Mouse (Mus musculus) erythroblast, embryonic 14.5 days (primary cell): ENCODE measurements around the gene Stx5a. TPM values are rescaled to one million over a fixed set of nuclear protein-coding genes. Genes with fewer than 3 reads are reported as not detected.

Source experiments
- H3K27me3 ChIP-seq: 2 replicates; pipeline ENCODE4 v1.6.1; 2012; ENCODE audit warnings: inconsistent platforms; ENCODE audit not compliant: control insufficient read depth
- H3K36me3 ChIP-seq: 2 replicates; pipeline ENCODE4 v1.6.1; 2012; ENCODE audit warnings: mild to moderate bottlenecking, inconsistent platforms; ENCODE audit not compliant: control insufficient read depth
- H3K4me1 ChIP-seq: 2 replicates; pipeline ENCODE4 v1.6.1; 2012; ENCODE audit warnings: inconsistent platforms; ENCODE audit not compliant: control insufficient read depth
- H3K4me3 ChIP-seq: replicated peaks from 2 replicates; pipeline ENCODE3; 2012; ENCODE audit warnings: moderate library complexity, mild to moderate bottlenecking, inconsistent platforms
- H3K9me3 ChIP-seq: 2 replicates; pipeline ENCODE4 v1.6.1; 2012; ENCODE audit warnings: low read length, inconsistent platforms, mixed read lengths; ENCODE audit not compliant: control insufficient read depth
- GATA1 ChIP-seq: IDR thresholded peaks from 2 replicates; pipeline ENCODE4 v1.6.1; 2012; ENCODE audit warnings: low read length, inconsistent platforms, mixed read lengths
- TAL1 ChIP-seq: IDR thresholded peaks from 3 replicates; pipeline ENCODE4 v1.6.1; 2012; ENCODE audit warnings: low read length, inconsistent platforms, mixed read lengths
- polyA plus RNA-seq: library from polyadenylated mRNA; stranded (reverse); fragments of >175 nt; gene quantifications from 2 replicates; pipeline ENCODE4 v1.2.3, GENCODE M21; 2012

The Stx5a gene
- polyA plus RNA-seq, 1 experiment, result 3.6 TPM

DNA sequence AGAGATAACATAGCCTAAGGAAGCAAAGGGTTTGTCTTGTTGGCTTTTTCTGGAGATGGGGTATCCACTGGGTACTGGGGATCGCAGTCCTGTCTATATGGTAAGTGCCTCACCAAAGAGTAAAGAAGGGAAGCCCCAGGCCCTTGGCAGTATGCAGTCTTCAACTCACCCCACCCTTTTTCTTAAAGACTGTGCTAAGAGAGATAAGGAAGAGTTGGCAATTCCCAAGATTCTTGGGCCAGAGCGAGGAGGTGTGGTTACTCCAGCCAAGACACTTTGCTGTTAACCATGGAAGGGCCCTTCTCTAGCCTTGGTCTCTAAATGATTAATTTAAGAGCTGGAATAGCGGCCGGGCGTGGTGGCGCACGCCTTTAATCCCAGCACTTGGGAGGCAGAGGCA, 34.3 kb upstream of the Stx5a start:
- Histone ChIP-seq H3K9me3 (no peaks in the 10 kb centered on the region), H3K27me3 (no peaks in the 10 kb centered on the region), H3K4me3 (no peak overlapping the region), H3K4me1 (peaks cover 60% of the 10 kb centered on the region), H3K36me3 (peaks cover 72% of the 10 kb centered on the region)
- TF ChIP-seq GATA1, result no peak
- no peak for TF ChIP-seq TAL1

DNA sequence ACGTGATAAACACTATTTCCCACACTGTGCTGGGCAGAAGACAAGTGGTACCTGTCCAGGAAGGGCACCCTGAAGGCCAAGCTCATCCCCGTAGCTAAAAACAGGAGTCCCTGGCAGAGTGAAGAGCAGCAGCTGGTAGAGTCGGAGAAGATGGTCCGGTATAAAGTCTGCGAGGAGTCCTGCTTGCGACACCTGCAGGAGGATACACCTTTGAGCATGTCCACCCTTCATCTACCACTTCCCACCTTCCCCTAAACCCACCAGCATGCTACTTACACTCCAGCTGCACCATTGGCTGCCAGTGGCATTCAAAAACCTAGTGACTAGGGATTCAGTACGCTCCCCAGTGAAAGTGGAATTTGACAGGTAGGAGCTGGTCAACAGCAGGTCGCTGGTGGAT, 32.3 kb upstream of the Stx5a start:
- Histone ChIP-seq H3K27me3 (no peaks in the 10 kb centered on the region), H3K9me3 (no peaks in the 10 kb centered on the region), H3K36me3 (peaks cover 84% of the 10 kb centered on the region), H3K4me1 (peaks cover 63% of the 10 kb centered on the region), H3K4me3 (peak overlapping the region; percentile 91)
- TF ChIP-seq TAL1 (no peak), GATA1 (no peak)

DNA sequence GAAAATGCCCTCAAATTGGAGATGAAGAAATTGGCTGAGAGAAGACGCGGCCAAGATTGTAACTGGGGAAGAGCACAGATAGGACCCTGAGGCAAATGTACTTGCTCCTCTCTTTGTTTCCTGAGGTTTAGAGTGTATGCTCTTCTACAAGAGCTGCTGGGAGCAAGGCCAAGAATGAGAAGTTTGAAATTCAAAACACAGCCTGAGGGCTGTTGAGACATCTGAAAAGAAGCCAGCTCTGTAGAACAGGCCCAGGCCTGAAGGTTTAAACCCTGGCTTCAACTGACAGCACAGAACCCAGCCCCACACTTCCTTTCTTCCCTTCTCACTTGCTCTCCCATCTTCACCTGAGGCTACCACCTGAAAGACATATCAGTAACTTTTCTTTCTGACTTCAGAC, 31.2 kb upstream of the Stx5a start:
- Histone ChIP-seq H3K4me1 (peaks cover 75% of the 10 kb centered on the region), H3K27me3 (no peaks in the 10 kb centered on the region), H3K9me3 (no peaks in the 10 kb centered on the region), H3K4me3 (peak overlapping the region; percentile 91), H3K36me3 (peaks cover 79% of the 10 kb centered on the region)
- TF ChIP-seq TAL1 (no peak), GATA1 (no peak)

DNA sequence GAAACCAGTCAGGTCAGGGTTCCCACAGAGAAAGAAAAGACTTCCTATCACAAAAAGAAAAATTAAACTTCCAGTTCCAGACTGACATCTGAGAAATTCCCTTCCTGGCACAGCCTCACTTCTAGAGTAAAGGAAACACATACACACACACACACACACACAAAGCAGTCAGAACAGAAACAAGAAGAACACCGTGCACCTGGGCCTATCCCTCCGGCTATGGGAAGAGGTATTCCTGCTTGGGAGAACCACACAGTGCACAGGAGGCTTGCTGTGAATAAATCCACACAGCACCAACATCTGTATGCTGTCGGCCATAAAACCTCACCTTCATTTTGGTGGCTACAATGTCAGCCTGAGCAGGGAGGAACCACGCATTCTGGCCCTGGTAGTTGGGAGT, 29.7 kb upstream of the Stx5a start:
- Histone ChIP-seq H3K4me1 (peaks cover 82% of the 10 kb centered on the region), H3K36me3 (peaks cover 71% of the 10 kb centered on the region), H3K9me3 (no peaks in the 10 kb centered on the region), H3K27me3 (no peaks in the 10 kb centered on the region), H3K4me3 (peak overlapping the region; percentile 91)
- no peak for TF ChIP-seq TAL1
- no peak for TF ChIP-seq GATA1

DNA sequence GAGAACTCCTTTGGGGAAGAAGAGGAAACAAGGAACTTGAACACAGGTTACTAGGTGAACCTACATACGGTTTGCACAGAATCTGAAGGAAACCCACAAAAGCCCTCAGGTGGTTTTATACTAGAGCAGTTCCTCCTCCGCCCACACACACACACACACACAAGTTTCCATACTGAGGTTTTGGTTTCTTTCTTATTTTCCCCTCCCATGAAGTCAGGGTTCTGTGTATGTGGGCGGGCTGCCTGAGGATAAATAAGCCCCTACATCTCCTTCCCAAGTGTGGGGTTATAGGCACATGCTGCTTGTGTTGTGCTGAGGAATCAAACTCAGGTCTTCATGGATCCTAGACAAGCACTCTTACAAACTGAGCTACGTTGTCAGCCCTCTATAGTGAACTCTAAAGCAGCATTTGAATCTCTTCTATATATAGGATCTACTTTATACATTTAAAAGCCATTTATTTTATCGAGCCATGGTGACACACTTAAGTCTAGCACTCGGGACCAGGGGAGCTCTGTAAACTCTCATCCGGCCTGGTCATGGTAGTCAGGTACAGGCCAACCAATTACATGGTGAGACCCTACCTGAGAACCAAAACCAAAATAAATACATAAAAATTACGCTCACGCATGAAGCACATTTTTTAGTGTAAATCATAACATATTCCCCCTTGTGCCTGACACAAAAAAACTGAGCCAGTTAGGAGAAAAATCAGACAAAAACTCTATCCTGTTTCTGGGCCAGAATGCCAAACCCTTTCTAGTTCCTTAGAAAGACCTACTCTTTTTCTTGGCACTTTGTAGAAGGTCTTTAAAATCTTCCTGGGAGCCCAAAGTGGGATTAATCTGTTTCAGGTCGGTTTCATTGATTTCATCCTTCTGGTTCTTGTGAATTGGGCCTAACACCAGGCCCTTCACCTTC, 29.0 kb upstream of the Stx5a start:
- no peaks in the 10 kb centered on the region for H3K27me3 ChIP-seq
- H3K4me1 ChIP-seq, result peaks cover 82% of the 10 kb centered on the region
- H3K4me3 ChIP-seq, result peak overlapping the region; percentile 91
- H3K9me3 ChIP-seq, result no peaks in the 10 kb centered on the region
- H3K36me3 ChIP-seq, result peaks cover 64% of the 10 kb centered on the region
- no peak for TF ChIP-seq GATA1
- TF ChIP-seq TAL1, result no peak

DNA sequence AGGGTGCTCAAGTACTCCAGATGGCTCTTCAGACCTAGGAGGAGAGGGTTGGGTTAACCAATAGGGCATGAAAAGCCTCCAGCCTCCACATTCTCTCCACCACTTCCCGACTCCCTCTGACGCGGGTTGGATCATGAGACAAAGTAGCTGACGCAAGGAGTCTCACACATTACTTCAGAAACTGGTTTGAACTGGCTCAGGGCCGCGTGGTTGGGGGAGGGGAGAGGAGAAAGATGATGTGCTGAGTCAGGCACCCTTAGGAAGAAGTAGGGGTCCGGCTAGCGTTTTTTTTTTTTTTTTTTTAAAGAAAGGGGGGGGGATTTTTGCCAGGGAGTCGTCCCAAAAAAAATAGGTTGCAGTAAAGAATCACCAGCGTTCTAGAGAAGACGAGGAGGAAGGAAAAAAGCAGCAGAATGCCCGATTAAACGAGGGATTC, 28.3 kb upstream of the Stx5a start:
- Histone ChIP-seq H3K27me3 (no peaks in the 10 kb centered on the region), H3K36me3 (peaks cover 57% of the 10 kb centered on the region), H3K4me1 (peaks cover 82% of the 10 kb centered on the region), H3K4me3 (peak overlapping the region; percentile 91), H3K9me3 (no peaks in the 10 kb centered on the region)
- TF ChIP-seq TAL1 (no peak), GATA1 (no peak)

DNA sequence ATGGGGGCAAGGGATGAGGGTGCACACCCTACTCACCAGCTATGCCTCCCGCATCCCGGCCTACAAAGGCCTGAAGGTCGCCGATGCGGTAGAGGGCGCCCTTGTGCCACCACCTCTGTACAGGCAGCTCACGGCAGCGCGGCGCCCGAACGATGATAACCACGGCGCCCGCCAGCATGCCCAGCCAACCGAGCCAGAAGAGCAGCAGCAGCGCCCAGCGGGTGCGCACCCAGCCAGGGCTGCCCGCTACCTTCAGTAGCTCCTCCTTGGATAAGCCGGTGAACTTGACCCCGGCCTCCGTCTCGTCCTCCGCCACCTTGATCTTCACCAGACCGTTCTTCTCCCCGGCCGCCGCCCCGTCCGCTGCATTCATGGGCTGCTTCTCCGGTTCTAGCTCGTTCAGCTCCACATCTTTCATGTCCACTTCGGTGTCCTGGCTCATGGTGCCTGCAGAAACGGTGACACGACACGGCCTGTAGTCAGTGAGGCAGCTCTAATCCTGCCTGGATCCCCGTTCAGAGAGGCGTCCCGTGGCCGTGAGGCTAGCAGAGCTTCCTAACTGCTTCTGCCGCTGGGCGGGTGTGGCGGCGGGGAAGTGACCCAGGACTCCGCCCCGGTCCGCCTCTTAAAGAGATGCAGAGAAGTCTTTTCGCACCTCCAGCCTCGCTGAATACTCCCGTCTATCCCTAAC, 27.8 kb upstream of the Stx5a start:
- peak overlapping the region; percentile 91 for H3K4me3 ChIP-seq

DNA sequence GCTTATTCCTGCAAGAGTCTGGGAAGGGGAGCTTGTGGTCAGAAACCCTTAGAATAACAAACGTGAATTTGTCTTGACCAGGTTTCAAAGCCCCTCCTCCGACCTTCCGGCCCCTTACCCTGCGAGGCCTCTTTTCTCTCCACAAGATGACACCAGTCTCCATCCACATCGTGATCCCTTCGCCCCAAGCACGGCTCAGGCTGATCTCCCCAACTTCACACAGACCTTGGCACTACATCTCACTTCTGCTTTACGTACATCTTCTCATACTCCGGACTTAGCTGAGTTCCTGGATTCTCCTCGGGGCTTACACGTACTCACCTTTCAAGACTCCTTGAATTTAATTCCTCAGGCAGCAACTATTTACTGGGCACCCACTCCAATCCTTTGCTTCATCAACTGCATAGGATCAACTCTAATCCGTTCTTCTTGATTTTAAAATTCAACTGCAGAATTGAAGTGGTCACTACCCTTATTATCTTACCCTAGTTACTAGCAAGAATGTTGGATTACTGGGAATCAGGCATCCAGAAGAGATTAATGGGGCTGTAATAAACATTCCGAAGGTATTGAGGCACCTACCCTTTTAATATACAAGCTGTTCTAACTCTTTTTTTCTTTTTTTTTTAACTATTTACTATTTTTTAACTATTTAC, 27.1 kb upstream of the Stx5a start:
- Histone ChIP-seq H3K4me1 (peaks cover 82% of the 10 kb centered on the region), H3K36me3 (peaks cover 45% of the 10 kb centered on the region), H3K27me3 (no peaks in the 10 kb centered on the region), H3K4me3 (peak overlapping the region; percentile 91), H3K9me3 (no peaks in the 10 kb centered on the region)
- TF ChIP-seq TAL1 (no peak), GATA1 (no peak)

More for the DNA sequence above, 27.8 kb upstream of the Stx5a start:
- peaks cover 82% of the 10 kb centered on the region for H3K4me1 ChIP-seq
- TF ChIP-seq TAL1 (no peak), GATA1 (no peak)
- H3K36me3 ChIP-seq, result peaks cover 52% of the 10 kb centered on the region
- H3K27me3 ChIP-seq, result no peaks in the 10 kb centered on the region
- H3K9me3 ChIP-seq, result no peaks in the 10 kb centered on the region
